Mouse (Mus musculus): ENCODE measurements at regions not wholly inside any gene's neighbourhood (a gene's known extent, or its start where the extent isn't known, plus 50 kb on each side); places are given as distances from the start of the nearest gene placed in this dataset.

DNA sequence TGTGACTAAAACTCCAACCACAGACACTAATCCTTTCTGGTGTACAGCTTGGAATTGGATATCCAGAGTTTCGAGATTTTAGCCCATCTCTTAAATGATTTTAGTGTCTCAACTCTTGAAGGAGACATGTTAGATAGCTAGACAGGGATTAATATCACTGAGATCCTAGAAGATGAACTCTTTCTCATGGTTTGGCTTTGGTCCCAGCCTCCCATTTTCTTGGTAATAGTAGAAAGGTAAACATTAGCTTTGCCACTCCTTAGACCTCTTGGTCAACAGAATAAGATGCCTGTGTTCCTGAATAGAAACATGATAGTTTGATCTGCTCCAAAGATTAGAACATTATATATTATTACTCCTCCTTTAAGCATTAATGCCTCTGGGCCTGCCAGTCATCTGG, 60.8 kb upstream of the Dpt start:
- TF ChIP-seq POLR2A (IDR thresholded peaks at IDR 0.05; ENCODE audit: insufficient read depth, low read length) (no peak), CTCF (IDR thresholded peaks at IDR 0.05; ENCODE audit: low read depth, low read length) (no peak)

Measured in ES-Bruce4 (cell line).